Mouse (Mus musculus) layer of hippocampus, adult 18-20 months (tissue): ENCODE data around the gene Usp31. TPM values are rescaled to one million over a fixed set of nuclear protein-coding genes. Genes with fewer than 3 reads are reported as not detected.
A peak's percentile ranks its signal among the peaks of the same experiment; 100 is the strongest.

ENCODE experiments used
- DNase-seq, 2 experiments: peaks; one replicate each; pipeline ENCODE4 v3.0.0; 2022; ENCODE audit warnings: low spot score in 2 of 2
- long read RNA-seq: library from polyadenylated mRNA; stranded (forward); transcript quantifications from one replicate; pipeline ENCODE4 v2.0.0, GENCODE M21; 2021
- total RNA-seq, 2 experiments: library from RNA; stranded (reverse); gene quantifications; 2 replicates each; pipeline ENCODE4 v1.2.3; 2021

The Usp31 gene
- total RNA-seq: 10 to 100 TPM; 71.0 to 73.7 TPM
- long read RNA-seq, full-length matches to known transcripts: 11 of 38 reads
- long read RNA-seq, partial matches to known transcripts: 25 of 38 reads
- long read RNA-seq, other reads (novel, unspliced or antisense): 2 of 38 reads

GRCm38 (mm10) chr7:121707073-121707667 lies at the start of gene Usp31:
Gene Usp31 (minus strand): TSS chr7:121707253.
- DNase-seq: peak; percentile 93 to 98

GRCm38 (mm10) chr7:121754748-121755147 lies 47.7 kb upstream of the Usp31 start:
- DNase-seq: no peak

- no peak for DNase-seq
These were observed 43.2 kb upstream of the Usp31 start for GRCm38 (mm10) chr7:121750244-121750643.

- DNase-seq: peak in 1 of 2 experiments; percentile 17
These were observed 30.7 kb upstream of the Usp31 start for GRCm38 (mm10) chr7:121737511-121738415.

- peak; percentile 75 to 93 for DNase-seq
These were observed 27.2 kb upstream of the Usp31 start, which contains the start of gene Scnn1g for GRCm38 (mm10) chr7:121734171-121734831. Gene Scnn1g (plus strand): TSS chr7:121734479.

- no peak for DNase-seq
These were observed 23.2 kb upstream of the Usp31 start for GRCm38 (mm10) chr7:121730225-121730624.

- DNase-seq: no peak
These were observed 10.0 kb upstream of the Usp31 start for GRCm38 (mm10) chr7:121717031-121717430.

GRCm38 (mm10) chr7:121711171-121711570 lies 4.1 kb upstream of the Usp31 start:
- no peak for DNase-seq

GRCm38 (mm10) chr7:121706411-121707072 lies 511 bp downstream of the Usp31 start:
- DNase-seq: peak; percentile 18 to 55

GRCm38 (mm10) chr7:121705051-121705450 lies 2.0 kb downstream of the Usp31 start:
- no peak for DNase-seq

GRCm38 (mm10) chr7:121701983-121702382 lies 5.1 kb downstream of the Usp31 start:
- DNase-seq: no peak

- DNase-seq: no peak
These were observed 6.6 kb downstream of the Usp31 start for GRCm38 (mm10) chr7:121700480-121700879.

- peak in 1 of 2 experiments; percentile 59 for DNase-seq
These were observed 7.8 kb downstream of the Usp31 start for GRCm38 (mm10) chr7:121699218-121699617.

GRCm38 (mm10) chr7:121697574-121697973 lies 9.5 kb downstream of the Usp31 start:
- DNase-seq: no peak

GRCm38 (mm10) chr7:121697170-121697569 lies 9.9 kb downstream of the Usp31 start:
- DNase-seq: peak in 1 of 2 experiments; percentile 52

- DNase-seq: no peak
These were observed 15.2 kb downstream of the Usp31 start for GRCm38 (mm10) chr7:121691803-121692202.

- no peak for DNase-seq
These were observed 17.7 kb downstream of the Usp31 start for GRCm38 (mm10) chr7:121689338-121689737.

GRCm38 (mm10) chr7:121685140-121685984 lies 21.7 kb downstream of the Usp31 start:
- DNase-seq: no peak

- no peak for DNase-seq
These were observed 25.9 kb downstream of the Usp31 start for GRCm38 (mm10) chr7:121681191-121681590.
